Mouse (Mus musculus) CH12.LX (cell line): Measurements from ENCODE around the gene Lgals8.

Source experiments
- EP300 ChIP-seq: IDR thresholded peaks from 2 replicates; pipeline ENCODE4 v1.6.1; 2011; ENCODE audit warnings: low read length, improper control_type of control experiment
- POLR2A ChIP-seq: IDR thresholded peaks from 2 replicates; pipeline ENCODE4 v1.6.1; 2011; ENCODE audit warnings: low read depth, mild to moderate bottlenecking, improper control_type of control experiment, low read length

GRCm38 (mm10) chr13:12468488-12468887 lies 3.7 kb upstream of the Lgals8 start:
- no peak for TF ChIP-seq POLR2A
- no peak for TF ChIP-seq EP300
